8 mouse cellular contexts compared by ENCODE assay signal in the genomic region with DNA sequence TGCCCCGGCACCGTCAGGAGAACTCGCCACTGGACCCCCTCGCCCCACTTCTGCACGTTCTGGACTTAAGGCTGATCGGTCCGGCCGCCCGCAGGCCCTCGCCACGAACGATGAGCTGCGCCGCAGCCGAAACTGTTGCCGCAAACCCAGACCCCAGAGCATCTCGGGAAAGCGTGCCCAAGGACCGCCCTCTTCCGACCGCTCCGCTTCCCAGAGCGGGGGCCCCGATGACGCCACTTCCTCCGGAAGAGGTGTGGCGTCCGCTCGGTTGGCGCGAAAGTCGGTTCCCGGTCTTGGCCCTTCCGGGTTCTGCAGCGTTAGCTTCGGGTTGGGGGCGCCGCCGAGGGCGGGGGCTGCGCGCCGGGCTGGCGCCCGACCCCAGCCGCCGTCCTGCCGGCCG. TPM values are rescaled to one million over a fixed set of nuclear protein-coding genes. Genes with fewer than 3 reads are reported as not detected.
A peak's percentile ranks its signal among the peaks of the same experiment; 100 is the strongest.
DNase-seq lines count a peak whose midpoint lies in the region; ATAC-seq lines count a peak whose summit lies in the region.

TSS of gene 1300017J02Rik (minus strand) at position 156 of the 400 bp plus-strand sequence.
TSS of gene Topbp1 (plus strand) at position 289 of the 400 bp plus-strand sequence.

- ATAC-seq in hindbrain, embryonic 13.5 days (ENCODE audit: low FRiP score) = peak; percentile 97

- 0% methylated on average over 46 of the region's 49 CpGs for WGBS in hindbrain, embryonic 13.5 days

- peaks cover 15% of the 10 kb centered on the region for H3K36me3 ChIP-seq in hindbrain, embryonic 13.5 days

- H3K9ac ChIP-seq in hindbrain, embryonic 13.5 days = peak within 1 kb of the TSS; percentile 82

- H3K27me3 ChIP-seq in hindbrain, embryonic 13.5 days = no peaks in the 10 kb centered on the region

- peak within 1 kb of the TSS; percentile 91 for H3K27ac ChIP-seq in hindbrain, embryonic 13.5 days

- H3K4me2 ChIP-seq in hindbrain, embryonic 13.5 days = peak within 1 kb of the TSS; percentile 95

- peak; percentile 95 for DNase-seq in NIH3T3 (ENCODE audit: low read depth)
- peak; percentile 97 to 98 for DNase-seq in cerebellum, postnatal 10 days
- peak; percentile 76 to 85 for DNase-seq in frontal cortex, postnatal 14 days (ENCODE audit: low spot score in 2 of 2)
- peak; percentile 86 to 89 for DNase-seq in layer of hippocampus, postnatal 25 days (ENCODE audit: extremely low spot score in 1 of 2, low spot score in 1 of 2)
- peak; percentile 93 for DNase-seq in lung, postnatal 25 days (ENCODE audit: low spot score)
- peak; percentile 97 for DNase-seq in retina, embryonic 14.5 days (ENCODE audit: low spot score)
- DNase-seq in thymus, postnatal 4 days = peak; percentile 95

- peaks cover 19% of the 10 kb centered on the region for H3K4me1 ChIP-seq in hindbrain, embryonic 13.5 days (replicated peaks)

- peak within 1 kb of the TSS; percentile 95 for H3K4me3 ChIP-seq in hindbrain, embryonic 13.5 days

- H3K9me3 ChIP-seq in hindbrain, embryonic 13.5 days = no peaks in the 10 kb centered on the region

RNA-seq across cellular contexts. Expression of gene 1300017J02Rik, which starts in this region (rescaled TPM):
- 1.2 and 2.8 TPM in 2 replicates for polyA plus RNA-seq in hindbrain, embryonic 13.5 days (2015; fragmentation: Nextera tagmentation; extraction: Ambion mirVana)
- total RNA-seq in layer of hippocampus, postnatal 25 days (2021) = 1 to 10 TPM in 1 of 2 experiments, under 1 TPM in 1; 0.66 to 1.3 TPM

RNA-seq across cellular contexts. Expression of gene Topbp1, which starts in this region (rescaled TPM):
- 23.2 and 26.0 TPM in 2 replicates for polyA plus RNA-seq in hindbrain, embryonic 13.5 days (2015; fragmentation: Nextera tagmentation; extraction: Ambion mirVana)
- 10 to 100 TPM; 19.6 to 22.8 TPM for total RNA-seq in layer of hippocampus, postnatal 25 days (2021)

Comparison
In these comparisons a context has a peak if more than half of its experiments do, and no peak if none do; other contexts are left out.
1. Peak in every context shown above with its lines: DNase-seq, ATAC-seq, H3K4me3 ChIP-seq and H3K27ac ChIP-seq.